Mouse (Mus musculus): ENCODE data around the gene B2m.

GRCm38 (mm10) chr2:122149316-122149715 is 1.8 kb downstream of the B2m start:
- TF ChIP-seq POLR2A (IDR thresholded peaks at IDR 0.05; ENCODE audit: low read depth, low read length), result no peak
- TF ChIP-seq CTCF (IDR thresholded peaks at IDR 0.05; ENCODE audit: extremely low read depth, insufficient read length, insufficient replicate concordance, low read depth, low read length), result no peak
